Mouse (Mus musculus) thymus, adult 2 months (tissue): ENCODE measurements at regions not wholly inside any gene's neighbourhood (a gene's known extent, or its start where the extent isn't known, plus 50 kb on each side); places are given as distances from the start of the nearest gene placed in this dataset.

Source experiments
- CTCF ChIP-seq: fragments of 200-500 bp; IDR thresholded peaks from 2 replicates; pipeline ENCODE4 v1.5.1; 2012; ENCODE audit warnings: mild to moderate bottlenecking, control low read depth, low read length, moderate library complexity, borderline replicate concordance; ENCODE audit not compliant: control insufficient read depth, poor library complexity, insufficient read depth; ENCODE audit errors: extremely low read depth
- POLR2A ChIP-seq: fragments of 200-500 bp; IDR thresholded peaks from 2 replicates; pipeline ENCODE4 v1.6.1; 2012; ENCODE audit warnings: mild to moderate bottlenecking, low read length, control low read depth, moderate library complexity; ENCODE audit not compliant: control insufficient read depth, poor library complexity, insufficient read depth; ENCODE audit errors: extremely low read depth

DNA sequence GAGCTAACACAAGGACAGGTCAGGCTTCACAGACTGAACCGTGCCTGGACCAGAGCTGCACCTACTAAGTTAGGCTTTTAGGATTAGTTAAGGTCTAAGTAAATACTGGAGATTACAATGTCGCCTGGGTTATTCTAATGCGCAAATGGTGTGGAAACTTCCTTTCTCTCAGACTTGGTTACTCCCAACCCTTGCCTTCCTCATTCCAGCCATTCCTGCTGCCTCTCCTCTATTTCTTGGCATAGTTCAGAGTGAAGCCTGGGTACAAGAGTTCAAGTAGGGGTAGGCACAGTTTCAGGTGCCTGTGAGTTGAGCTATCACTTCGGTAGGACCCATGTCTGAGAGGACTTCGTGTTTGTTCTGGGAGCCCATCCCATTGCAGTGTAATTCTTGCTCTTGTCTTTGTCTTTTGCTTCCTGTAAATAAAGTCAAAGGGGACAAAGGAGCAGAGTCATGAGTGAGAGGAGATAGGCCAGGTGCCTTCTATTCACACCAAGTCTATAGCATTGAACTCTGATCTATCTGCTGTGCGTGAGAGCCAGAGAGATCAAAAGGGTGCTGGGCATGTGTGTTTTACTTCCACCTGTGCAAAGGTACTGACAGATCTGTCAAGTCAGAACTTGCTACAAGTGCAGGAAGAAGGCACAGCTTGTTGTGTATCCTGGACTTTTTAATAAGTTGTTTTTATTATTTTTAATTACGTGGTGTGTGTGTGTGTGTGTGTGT, 378.0 kb downstream of the Hs3st3b1 start:
- TF ChIP-seq CTCF (no peak), POLR2A (no peak)
